Mouse (Mus musculus): ENCODE measurements around the gene Prima1.

DNA sequence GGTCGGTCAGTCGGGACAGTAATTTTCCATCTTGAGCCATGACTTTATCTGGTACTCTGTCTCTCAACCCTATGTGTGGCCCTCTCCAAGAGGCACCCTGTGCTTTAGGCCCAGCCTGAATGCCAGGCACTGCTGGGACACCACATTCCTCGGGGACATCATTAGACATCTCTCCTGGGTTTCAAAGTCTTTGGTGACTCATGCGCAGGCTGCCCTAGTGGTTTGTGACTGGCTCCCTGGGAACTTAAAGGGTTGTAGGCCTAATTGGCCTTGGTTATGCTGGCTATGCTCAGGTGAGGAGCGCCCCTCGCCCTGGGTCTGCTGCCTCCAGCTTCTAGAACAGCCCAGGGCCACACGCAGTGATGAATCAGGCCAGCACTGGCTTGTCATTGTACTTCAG is 32.4 kb downstream of the Prima1 start:
- TF ChIP-seq CTCF (IDR thresholded peaks at IDR 0.05; ENCODE audit: low read depth) (no peak), EP300 (IDR thresholded peaks at IDR 0.05; ENCODE audit: low read depth) (no peak)

Measured in heart, postnatal 0 days (tissue).